Mouse (Mus musculus) frontal cortex, postnatal 10 days (tissue): ENCODE measurements around the gene Glipr2.

ENCODE experiments used
- DNase-seq, 2 experiments: peaks; one replicate each; pipeline ENCODE4 v3.0.0; 2022; ENCODE audit warnings: low spot score in 2 of 2, mixed read lengths in 1 of 2

The Glipr2 gene

GRCm38 (mm10) chr4:44004623-44005409 lies 47.6 kb downstream of the Glipr2 start:
- no peak for DNase-seq

GRCm38 (mm10) chr4:44010176-44010575 lies 53.0 kb downstream of the Glipr2 start:
- no peak for DNase-seq

- DNase-seq: no peak
Observed at GRCm38 (mm10) chr4:44010893-44011292, 53.7 kb downstream of the Glipr2 start.

GRCm38 (mm10) chr4:44011799-44012198 lies 54.6 kb downstream of the Glipr2 start:
- no peak for DNase-seq

- DNase-seq: peak; percentile 92 to 95
Observed at GRCm38 (mm10) chr4:44012376-44013367, 55.5 kb downstream of the Glipr2 start.

GRCm38 (mm10) chr4:44013391-44014070 lies 56.3 kb downstream of the Glipr2 start:
- DNase-seq: no peak

GRCm38 (mm10) chr4:44016071-44016470 lies 58.9 kb downstream of the Glipr2 start:
- DNase-seq: no peak

GRCm38 (mm10) chr4:44016791-44017190 lies 59.6 kb downstream of the Glipr2 start:
- no peak for DNase-seq

- no peak for DNase-seq
Observed at GRCm38 (mm10) chr4:44022323-44022722, 65.1 kb downstream of the Glipr2 start.

- no peak for DNase-seq
Observed at GRCm38 (mm10) chr4:44022766-44023165, 65.6 kb downstream of the Glipr2 start.

GRCm38 (mm10) chr4:44023681-44024080 lies 66.5 kb downstream of the Glipr2 start:
- DNase-seq: peak in 1 of 2 experiments; percentile 5

GRCm38 (mm10) chr4:44024241-44024640 lies 67.0 kb downstream of the Glipr2 start:
- peak in 1 of 2 experiments; percentile 2 for DNase-seq

- DNase-seq: no peak
Observed at GRCm38 (mm10) chr4:44025570-44025969, 68.4 kb downstream of the Glipr2 start.
